Mouse (Mus musculus) hematopoietic stem cell, adult 5-6 weeks (primary cell): ENCODE measurements at regions not wholly inside any gene's neighbourhood (a gene's known extent, or its start where the extent isn't known, plus 50 kb on each side); places are given as distances from the start of the nearest gene placed in this dataset.

ENCODE experiments used
- ATAC-seq, 2 experiments: fragments of 125-278 bp in 1 of 2; replicated peaks in 1 of 2; 2 replicates each; pipeline ENCODE4 v1.8.0; 2016 to 2017; ENCODE audit warnings: inconsistent platforms in 2 of 2, mild to moderate bottlenecking in 2 of 2, moderate number of reproducible peaks in 2 of 2, low read depth in 1 of 2, moderate TSS enrichment in 1 of 2; ENCODE audit not compliant: low FRiP score in 2 of 2, poor library complexity in 2 of 2, severe bottlenecking in 2 of 2, insufficient read depth in 1 of 2, low TSS enrichment in 1 of 2

DNA sequence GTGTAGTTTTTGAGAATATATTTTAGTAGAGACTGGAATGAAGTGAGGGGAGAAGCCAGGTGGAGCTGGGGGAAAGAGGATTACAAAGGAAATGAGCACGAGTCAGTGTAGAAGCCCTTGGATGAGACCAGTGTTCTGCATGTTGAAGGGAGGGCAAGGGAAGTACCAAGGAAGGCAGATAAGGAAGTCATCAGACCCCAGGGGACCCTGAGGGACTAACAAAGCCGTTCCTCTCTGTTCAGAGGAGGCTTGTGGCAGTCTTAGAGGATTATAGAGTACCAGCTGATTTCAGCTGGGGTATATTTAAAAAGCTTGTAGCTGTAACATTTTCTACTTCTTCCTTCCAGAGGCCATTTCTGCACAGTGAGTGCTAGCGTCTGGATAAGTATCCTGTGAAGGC is 56.7 kb upstream of the Igsf9b start:
- ATAC-seq, result 0 out of 4 replicates have a peak, but pooled peaks of 1 of the 2 experiments have one; percentile 39

DNA sequence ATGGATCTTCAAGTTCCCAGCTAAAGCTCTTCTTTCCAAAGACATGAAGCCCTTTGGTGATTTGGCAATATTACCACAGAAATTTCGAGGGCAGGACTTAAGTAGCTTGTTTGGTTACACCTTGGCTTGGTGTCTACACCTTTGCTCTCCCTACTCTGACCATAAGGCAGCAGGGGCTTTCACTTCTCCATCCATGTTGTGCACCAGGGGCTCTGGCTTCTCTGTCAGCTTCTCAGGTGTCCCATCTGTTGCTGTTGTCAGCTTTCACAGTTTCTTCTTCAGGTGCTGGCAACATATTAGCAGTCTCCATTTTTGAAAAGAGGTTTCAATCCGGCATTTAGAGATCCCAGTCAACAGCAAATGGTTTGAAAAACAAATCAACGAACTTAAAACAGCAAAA is 58.1 kb upstream of the Igsf9b start:
- ATAC-seq, result no peak

DNA sequence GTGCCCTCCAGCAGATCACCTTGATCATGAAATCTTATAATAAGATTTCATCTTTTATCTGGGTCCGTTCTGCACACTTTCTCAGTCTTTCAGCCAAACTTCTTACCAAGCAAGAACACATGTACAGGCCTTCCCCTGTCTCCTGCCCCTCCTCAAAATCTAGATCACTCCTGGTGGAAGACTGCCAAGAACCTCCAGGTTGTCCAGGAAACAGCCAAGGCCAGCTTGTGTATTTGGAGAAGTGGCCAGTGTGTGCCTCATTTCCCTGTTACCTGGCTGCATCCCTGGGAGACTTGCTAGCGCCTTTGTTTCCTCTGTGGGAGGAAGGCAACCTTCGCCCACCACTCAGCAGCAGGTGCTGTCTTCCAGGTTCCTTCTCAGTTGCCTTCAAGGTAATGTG is 58.5 kb upstream of the Igsf9b start:
- ATAC-seq, result no peak

DNA sequence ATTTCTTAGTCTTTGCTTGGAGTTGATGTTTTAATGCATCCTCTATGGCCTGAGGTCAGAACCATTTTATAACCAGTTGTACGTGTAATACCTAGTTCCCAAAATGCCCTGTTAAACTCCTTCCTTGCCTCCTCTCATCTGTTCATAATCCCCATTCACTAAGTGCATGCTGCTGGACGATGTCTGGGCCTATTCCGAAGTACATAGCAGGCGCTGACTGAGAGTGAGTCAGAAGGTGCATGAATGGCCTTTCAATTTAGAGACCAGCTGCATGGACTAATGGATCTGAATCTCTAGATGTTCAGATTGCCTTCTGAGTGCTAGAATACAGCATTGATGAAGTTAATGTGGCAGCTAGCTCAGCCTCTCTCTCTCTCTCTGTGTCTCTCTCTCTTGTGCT is 66.3 kb upstream of the Igsf9b start:
- no peak for ATAC-seq

DNA sequence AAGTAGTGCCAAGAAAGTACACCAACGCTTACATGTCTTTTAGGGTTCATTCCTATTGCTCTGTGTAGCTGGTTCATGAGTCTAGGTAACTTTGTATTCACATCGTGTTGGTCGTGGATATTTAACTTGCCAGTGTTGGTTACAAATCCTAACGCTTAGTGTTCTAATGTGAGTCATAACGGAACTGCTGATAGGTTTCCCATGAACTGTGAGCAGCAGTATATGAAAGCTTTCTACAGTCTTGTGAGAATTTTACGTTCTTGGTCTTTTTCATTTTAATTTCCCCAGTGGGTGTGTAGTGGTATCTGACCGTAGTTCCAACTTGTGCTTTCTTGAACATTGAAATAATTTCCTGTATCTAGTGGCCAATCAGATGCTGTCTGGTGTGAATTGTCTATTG is 71.5 kb upstream of the Igsf9b start:
- no peak for ATAC-seq

DNA sequence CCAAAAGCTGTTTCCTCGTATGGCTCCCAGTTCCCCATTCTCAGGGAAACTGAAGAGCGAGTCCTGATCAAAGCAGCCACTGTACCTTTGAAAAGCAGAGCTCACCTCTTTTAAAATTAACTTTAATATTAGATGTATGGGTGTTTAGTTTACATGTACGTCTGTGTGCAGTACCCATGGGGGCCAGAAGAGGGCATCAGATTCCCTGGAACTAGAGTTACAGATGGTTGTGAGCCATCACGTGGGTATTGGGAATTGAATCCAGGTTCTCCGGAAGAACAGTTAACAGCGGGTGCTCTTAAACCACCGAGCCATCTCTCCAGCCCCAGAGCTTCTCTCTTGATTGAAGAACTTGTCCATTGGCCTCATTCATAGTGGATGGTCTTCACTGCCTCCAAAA is 66.0 kb upstream of the Jam3 start:
- ATAC-seq, result no peak

DNA sequence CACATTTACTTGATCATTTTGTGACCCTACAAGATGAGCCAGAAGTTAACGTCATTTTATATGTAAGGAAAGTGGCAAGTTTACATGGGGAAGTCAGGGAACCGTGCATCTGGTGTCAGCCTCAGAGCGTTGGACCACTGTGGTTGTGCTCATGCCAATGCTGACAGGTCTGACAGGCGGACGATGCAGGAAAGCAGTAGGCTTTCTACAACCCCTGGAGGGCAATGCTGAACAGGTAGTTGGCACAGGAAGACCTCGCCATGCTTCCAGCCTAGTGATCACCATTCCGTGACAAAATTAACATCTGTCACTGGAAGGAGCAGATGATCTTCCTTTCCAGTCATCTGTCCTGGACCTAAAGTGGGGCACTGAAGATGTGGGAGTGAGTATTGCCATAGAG is 60.8 kb upstream of the Jam3 start:
- ATAC-seq, result no peak

DNA sequence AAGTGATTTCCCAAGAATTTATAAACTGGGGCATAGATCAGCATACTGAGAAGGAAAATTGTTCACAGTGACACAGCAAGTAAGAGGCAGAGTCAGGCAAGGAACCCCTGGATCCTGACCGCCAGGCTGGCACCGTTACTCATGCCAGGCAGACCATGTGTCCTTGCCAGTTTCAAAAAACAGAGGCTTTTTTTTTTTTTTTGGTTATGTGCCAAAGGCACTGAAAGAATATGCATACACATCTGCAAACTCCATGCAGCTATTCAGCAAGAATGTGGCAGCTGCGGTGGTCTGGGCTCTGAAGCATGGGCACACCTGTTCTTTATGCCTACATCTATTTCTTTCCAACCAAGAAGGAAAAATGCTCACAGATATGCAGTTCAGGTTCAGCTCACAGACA is 58.8 kb upstream of the Jam3 start:
- peak; percentile 43 to 46; a peak in 3 of 4 replicates for ATAC-seq

DNA sequence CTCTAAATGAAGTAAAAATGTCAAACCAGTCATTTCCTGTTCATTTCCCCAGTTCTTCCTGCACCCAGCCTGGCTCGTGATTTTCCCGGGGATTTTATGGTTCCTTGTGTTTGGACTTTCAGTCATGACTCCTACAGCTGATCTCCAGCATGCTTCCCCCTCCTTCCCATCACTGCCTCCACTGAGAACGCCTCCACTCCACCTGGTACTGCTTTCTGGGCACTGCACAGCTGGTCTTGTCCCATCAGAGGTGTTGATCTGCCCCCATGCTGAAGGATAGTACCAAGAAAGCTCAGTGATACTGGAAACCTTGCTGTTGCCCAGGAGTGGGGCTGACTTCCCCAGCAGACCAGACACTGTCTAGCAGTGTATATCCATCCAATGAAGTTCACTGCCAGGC is 53.6 kb upstream of the Jam3 start:
- no peak for ATAC-seq
